Mouse (Mus musculus): ENCODE data around the gene Lamp3.
"Not testable (repeated sequence)": the region's sequence is repeated elsewhere in the genome, so short reads cannot be mapped to it uniquely, and the experiment has no call there.

Gene Lamp3

GRCm38 (mm10) chr16:19706216-19706615 lies at the start of gene Lamp3:
TSS of gene Lamp3 (minus strand) at chr16:19706375.
- DNase-seq (ENCODE audit: low spot score in 2 of 2) = no peak

DNA sequence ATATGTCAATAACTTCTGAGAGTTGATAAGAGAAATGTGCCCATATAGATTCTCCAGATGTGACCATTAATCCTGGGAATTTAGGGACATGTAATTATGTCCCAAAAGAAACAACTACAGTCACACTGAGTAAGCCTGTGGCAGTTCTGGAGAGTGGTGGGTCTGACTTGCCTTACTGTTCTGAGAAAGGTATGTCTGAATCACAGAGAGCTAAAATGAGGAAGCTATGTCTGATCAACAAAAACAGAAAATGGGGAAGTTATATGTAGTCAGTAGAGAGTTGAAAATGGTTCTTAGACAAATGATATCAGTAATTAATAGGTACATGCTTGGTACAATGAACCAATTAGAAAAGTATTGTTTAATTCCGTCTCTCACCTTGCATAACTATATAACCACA lies 26.7 kb upstream of the Lamp3 start:
- no peak for DNase-seq (ENCODE audit: low spot score in 2 of 2)

DNA sequence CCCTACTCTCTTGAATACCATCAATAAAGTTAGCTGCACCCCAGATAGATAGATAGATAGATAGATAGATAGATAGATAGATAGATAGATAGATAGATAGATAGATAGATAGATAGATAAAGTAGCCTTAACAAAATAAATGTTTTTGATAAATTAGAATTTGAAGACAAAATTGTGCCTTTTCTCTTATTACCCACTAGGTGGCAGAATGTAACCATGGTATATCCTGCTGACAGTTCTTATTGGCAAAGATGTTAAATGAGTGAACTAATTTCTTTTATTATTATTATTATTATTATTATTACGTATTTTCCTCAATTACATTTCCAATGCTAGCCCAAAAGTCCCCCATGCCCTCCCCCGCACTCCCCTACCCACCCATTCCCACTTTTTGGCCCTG lies 18.0 kb upstream of the Lamp3 start:
- not testable (repeated sequence) for DNase-seq (ENCODE audit: low spot score in 2 of 2)

- no peak for DNase-seq (ENCODE audit: low spot score in 2 of 2)
Measured at GRCm38 (mm10) chr16:19720959-19721358, 14.8 kb upstream of the Lamp3 start.

- DNase-seq (ENCODE audit: low spot score in 2 of 2) = no peak
Measured at GRCm38 (mm10) chr16:19707381-19707780, 1.2 kb upstream of the Lamp3 start.

GRCm38 (mm10) chr16:19699207-19699606 lies 7.0 kb downstream of the Lamp3 start:
- DNase-seq (ENCODE audit: low spot score in 2 of 2) = no peak

DNA sequence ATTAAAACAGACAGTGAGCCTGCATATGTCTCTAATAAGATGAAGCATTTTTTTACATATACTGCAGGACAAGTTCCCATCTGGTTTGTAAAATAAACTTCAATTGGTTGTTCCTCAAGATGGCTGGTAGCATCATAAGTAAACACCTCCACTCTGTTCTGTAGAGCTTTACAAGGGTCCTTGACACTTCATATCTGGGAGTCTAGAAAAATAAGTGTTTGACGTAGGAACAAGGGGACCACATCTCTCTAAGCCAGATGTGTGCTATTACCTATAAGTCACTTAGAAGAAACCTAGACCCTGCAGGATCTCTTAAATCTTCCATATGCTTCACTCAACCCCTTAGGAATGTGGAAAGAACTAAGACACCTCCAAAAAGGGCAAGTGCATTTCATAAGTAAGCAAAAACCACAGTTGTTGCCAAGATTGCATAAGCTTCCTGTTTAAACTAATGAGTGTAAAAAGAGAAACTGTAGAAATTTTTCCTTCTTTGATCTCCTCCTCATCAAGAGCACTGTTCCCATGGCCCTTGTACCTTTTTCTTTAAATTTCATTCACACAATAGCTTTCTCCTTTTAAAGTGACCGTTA lies 35.3 kb downstream of the Lamp3 start:
- DNase-seq (ENCODE audit: low spot score in 2 of 2) = no peak

DNA sequence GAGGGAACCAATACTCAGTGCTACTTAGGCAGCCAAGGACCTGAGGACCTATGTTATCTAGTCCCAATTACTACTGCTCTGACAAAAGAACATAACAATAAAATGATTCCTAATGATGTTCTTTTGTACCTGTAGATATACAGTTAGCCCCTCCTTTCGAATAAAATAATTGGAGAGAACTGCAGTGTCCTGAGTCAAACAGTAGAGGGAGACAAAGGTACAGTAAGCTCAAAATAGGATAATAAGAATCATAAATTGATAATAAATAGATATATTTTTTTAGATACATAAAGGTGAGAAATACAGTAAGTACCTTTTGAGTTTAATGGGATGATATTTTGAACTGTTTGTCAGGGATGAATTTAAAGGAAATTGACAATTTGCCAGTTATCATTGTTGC lies 39.9 kb downstream of the Lamp3 start:
- DNase-seq (ENCODE audit: low spot score in 2 of 2) = no peak

DNA sequence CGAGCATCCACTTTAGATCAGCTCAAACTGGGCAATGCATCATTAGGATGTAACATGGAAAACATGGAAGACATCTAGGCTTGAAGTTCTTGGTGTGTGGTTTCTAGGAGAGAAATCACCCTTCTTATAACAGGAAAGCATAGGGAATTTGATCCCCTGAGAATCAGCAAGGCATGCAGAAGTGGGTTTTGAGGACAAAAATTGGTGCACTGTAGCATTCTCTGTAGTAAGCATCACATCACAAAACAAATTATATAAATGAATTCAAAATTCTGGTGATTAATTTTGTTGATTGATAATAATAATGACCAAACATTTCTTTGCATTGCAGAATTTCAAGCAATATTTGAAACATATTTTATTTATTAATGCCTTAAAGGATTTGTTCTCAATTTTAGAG lies 76.4 kb downstream of the Lamp3 start, which contains the start of gene Olfr171:
Gene Olfr171 (minus strand): TSS at position 101 of the 400 bp plus-strand sequence.
- no peak for DNase-seq (ENCODE audit: low spot score in 2 of 2)

- not testable (repeated sequence) for DNase-seq (ENCODE audit: low spot score in 2 of 2)
Measured at GRCm38 (mm10) chr16:19611782-19612181, 94.4 kb downstream of the Lamp3 start, which contains the start of gene Olfr170. TSS of gene Olfr170 (minus strand) at chr16:19611882.

Measured in urinary bladder, adult 18-20 months (tissue).